Mouse (Mus musculus): ENCODE results near the gene Cdc14b.

DNA sequence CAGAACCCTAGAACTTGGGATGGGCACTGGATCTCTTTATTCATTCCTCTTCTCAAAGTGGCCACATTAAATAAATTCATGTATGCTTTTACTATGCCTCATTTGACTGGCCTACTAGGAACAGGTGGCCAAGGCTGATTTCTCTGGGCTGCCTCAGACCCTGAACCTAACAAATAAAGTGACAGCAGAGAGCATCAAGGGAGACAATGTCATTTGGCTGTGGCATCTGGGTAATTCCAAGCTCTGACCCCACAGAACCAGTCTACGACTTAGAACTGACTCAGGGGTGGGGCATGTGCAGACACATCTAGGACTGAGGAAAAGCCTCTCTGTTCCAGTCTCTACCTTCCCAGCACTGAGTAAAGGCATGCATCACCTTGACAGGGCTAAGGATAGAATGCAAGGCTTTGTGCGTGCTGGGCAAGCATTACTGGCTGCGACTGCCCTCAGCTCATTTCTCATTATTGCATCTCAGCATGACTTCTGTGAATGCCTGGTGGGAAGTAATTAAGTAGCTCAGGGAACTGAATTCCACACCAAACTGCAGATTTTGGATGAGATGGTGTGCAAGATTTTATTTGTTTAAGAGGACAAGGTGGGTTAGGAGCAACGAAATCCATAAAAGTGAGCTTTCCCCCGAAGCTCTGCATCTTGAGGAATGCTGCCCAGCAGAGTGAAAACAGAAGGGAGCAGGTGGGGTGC is 17.1 kb downstream of the Cdc14b start:
- TF ChIP-seq CTCF (IDR thresholded peaks at IDR 0.05) (no peak), POLR2A (IDR thresholded peaks at IDR 0.05; ENCODE audit: insufficient read depth, low read depth, low read length) (no peak)
